Mouse (Mus musculus) liver, adult 2 months (tissue): Measurements from ENCODE around the gene Lrrfip1. TPM values are rescaled to one million over a fixed set of nuclear protein-coding genes. Genes with fewer than 3 reads are reported as not detected.

Source experiments
- DNase-seq: peaks from one replicate; pipeline ENCODE4 v3.0.0-alpha.2; 2011; ENCODE audit warnings: low read depth, low spot score; ENCODE audit errors: extremely low read depth
- H3K27ac ChIP-seq: fragments of 200-500 bp; replicated peaks from 2 replicates; pipeline ENCODE4 v1.5.1; 2012; ENCODE audit warnings: low read depth, mild to moderate bottlenecking, control low read depth, inconsistent platforms, low read length; ENCODE audit not compliant: insufficient read depth
- H3K27me3 ChIP-seq: fragments of 200-500 bp; 2 replicates; pipeline ENCODE4 v1.6.1; 2012; ENCODE audit warnings: mild to moderate bottlenecking, moderate library complexity, low read length, inconsistent platforms; ENCODE audit not compliant: control insufficient read depth, insufficient read depth
- H3K36me3 ChIP-seq: fragments of 200-500 bp; 2 replicates; pipeline ENCODE4 v1.6.1; 2012; ENCODE audit warnings: low read length, inconsistent platforms; ENCODE audit not compliant: control insufficient read depth, insufficient read depth
- H3K4me1 ChIP-seq: fragments of 200-500 bp; 2 replicates; pipeline ENCODE4 v1.6.1; 2011; ENCODE audit warnings: low read length; ENCODE audit not compliant: control insufficient read depth, insufficient read depth
- H3K4me3 ChIP-seq: fragments of 200-500 bp; 2 replicates; pipeline ENCODE4 v1.5.1; 2011; ENCODE audit warnings: low read depth, mild to moderate bottlenecking, control low read depth, low read length, moderate library complexity; ENCODE audit not compliant: insufficient read depth
- H3K79me2 ChIP-seq: fragments of 200-500 bp; 2 replicates; pipeline ENCODE4 v1.6.1; 2012; ENCODE audit warnings: inconsistent platforms, mild to moderate bottlenecking, low read length, moderate library complexity; ENCODE audit not compliant: control insufficient read depth, insufficient read depth
- H3K9ac ChIP-seq: fragments of 200-500 bp; 2 replicates; pipeline ENCODE4 v1.6.1; 2012; ENCODE audit warnings: low read depth, mild to moderate bottlenecking, control low read depth, inconsistent platforms, low read length
- CTCF ChIP-seq: fragments of 200-500 bp; IDR thresholded peaks from 2 replicates; pipeline ENCODE4 v1.5.1; 2011; ENCODE audit warnings: low read depth, low read length, control low read depth
- POLR2A ChIP-seq: fragments of 200-500 bp; IDR thresholded peaks from 2 replicates; pipeline ENCODE4 v1.6.1; 2011; ENCODE audit warnings: low read length, control low read depth; ENCODE audit not compliant: insufficient read depth; ENCODE audit errors: extremely low read depth
- WGBS: fragments of 180-500 bp; shearing (Covaris S2); methylation state at CpG from one replicate; pipeline ENCODE4 v1.1.7; 2018; 5-methylcytosine and 5-hydroxymethylcytosine counted together
- polyA plus RNA-seq: library from polyadenylated mRNA; depleted of rRNA; stranded (reverse); fragments of >200 nt; gene quantifications from 2 replicates; pipeline ENCODE4 v1.2.3, GENCODE M21; 2012
- total RNA-seq: library from RNA; depleted of rRNA; stranded (reverse); fragments of >200 nt; gene quantifications from 2 replicates; pipeline ENCODE4 v1.2.3, GENCODE M21; 2014

The Lrrfip1 gene
- total and polyA plus RNA-seq, 2 experiments: 4.8 to 22.4 TPM

DNA sequence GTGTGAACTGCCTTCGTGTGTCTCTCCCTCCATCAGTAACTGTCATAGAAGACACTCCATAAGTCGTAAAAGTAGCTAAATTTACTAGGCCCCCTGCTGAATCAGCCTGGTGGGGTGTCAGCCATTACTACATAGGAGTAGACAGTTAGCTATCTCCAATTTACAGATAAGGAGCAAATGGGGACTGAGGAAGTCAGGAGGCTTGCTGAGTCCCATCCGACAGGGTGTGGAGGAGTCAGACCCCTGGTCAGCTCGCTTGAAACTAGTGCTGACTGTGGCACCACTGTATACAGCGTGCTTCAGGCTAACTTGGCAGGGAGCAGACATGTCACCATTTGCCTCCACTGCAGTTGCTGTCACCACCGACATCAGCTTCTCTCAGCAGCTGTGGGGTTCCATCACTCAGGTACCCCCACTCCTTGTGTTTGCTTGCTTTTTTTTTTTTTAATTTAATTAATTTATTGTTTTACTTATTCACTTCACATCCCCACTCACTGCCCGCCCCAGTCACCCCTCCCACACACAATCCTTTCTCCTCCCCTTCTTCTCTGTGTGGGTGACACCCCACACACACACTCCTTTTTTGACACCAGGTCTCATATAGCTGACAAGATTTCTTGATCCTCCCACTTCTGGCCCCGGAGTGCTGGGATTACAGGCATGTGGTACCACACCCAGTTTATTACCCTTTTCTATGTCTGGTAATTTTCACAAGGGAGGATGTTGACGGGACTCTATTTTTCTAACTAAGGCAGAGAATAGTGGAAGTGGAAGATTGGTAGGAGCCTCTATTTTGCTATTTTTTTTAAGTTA, 61.5 kb downstream of the Lrrfip1 start:
- peaks cover 52% of the 10 kb centered on the region for H3K79me2 ChIP-seq
- no peaks in the 10 kb centered on the region for H3K27me3 ChIP-seq
- H3K9ac ChIP-seq: no peak overlapping the region
- no peak for TF ChIP-seq CTCF
- no peak for TF ChIP-seq POLR2A
- WGBS: 73% methylated on average over 9 of the region's 9 CpGs
- H3K4me3 ChIP-seq: no peak overlapping the region
- H3K4me1 ChIP-seq: peaks cover 57% of the 10 kb centered on the region
- H3K36me3 ChIP-seq: no peaks in the 10 kb centered on the region
- H3K27ac ChIP-seq: no peak overlapping the region
- DNase-seq: no peak

DNA sequence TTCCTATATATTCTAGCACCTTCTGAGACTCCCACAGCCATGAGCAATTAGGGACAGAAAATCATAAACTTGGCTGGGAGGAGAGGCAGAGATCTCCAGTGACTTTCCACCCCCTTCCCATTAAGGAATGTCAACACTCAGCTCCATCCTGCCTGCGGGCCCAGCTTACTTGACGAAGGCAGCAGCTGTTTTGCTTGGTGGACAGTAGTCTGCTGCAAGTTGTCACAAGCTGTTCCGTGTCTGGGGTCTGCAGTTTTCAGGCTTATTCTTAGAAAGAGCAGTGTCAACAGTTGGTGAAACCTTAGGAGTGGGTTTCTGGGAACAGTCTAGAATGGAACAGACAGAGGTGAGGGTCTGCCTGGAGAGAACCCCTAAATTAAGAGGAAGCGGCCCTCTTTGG, 62.6 kb downstream of the Lrrfip1 start:
- Histone ChIP-seq H3K36me3 (no peaks in the 10 kb centered on the region), H3K27ac (no peak overlapping the region), H3K27me3 (no peaks in the 10 kb centered on the region), H3K4me1 (peaks cover 56% of the 10 kb centered on the region), H3K79me2 (peaks cover 52% of the 10 kb centered on the region), H3K4me3 (no peak overlapping the region), H3K9ac (no peak overlapping the region)
- DNase-seq: no peak
- WGBS: 88% methylated on average over 4 of the region's 4 CpGs
- TF ChIP-seq POLR2A (no peak), CTCF (no peak)

DNA sequence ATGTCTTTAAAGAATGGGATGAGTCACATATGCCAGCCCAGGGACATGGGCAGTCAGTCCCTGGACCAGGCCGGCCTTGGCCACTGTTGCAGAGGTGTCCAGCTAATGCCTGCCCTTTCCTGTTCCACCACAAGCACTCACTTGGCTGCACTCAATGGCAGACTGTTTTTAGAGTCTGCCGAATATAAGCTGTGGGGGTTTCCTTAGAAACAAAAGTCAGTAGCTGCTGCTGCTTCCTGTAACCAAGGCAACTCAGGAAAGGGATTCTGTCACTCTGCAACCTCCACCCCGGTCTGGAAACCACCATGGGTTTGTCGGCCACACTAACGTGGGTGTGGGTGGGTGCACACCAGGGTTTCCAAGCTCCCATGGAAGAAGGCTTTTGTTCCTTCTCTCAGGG, 63.8 kb downstream of the Lrrfip1 start:
- Histone ChIP-seq H3K36me3 (no peaks in the 10 kb centered on the region), H3K79me2 (peaks cover 57% of the 10 kb centered on the region), H3K9ac (no peak overlapping the region), H3K27ac (no peak overlapping the region), H3K27me3 (no peaks in the 10 kb centered on the region), H3K4me3 (no peak overlapping the region), H3K4me1 (peaks cover 48% of the 10 kb centered on the region)
- no peak for DNase-seq
- 66% methylated on average over 5 of the region's 5 CpGs for WGBS
- no peak for TF ChIP-seq POLR2A
- no peak for TF ChIP-seq CTCF

DNA sequence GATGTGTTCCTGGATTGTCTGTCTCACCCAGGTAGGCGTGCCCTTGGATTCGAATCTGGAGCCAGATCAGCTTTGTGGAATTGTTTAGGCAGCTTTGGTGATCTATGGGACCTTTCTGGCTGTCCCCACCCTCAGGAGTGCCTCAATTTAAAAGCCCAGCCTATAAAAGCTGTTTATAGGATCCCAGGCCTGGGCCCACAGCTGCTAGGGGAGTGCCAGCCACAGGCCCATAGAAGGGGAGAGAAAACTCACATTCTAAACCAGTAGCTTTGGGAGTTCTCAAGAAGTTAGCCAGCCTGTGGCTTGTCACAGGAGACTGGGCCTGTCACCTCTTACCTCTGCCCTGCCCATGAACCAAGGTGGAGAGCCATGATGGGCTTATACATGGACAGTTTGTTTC, 65.5 kb downstream of the Lrrfip1 start:
- H3K79me2 ChIP-seq: peaks cover 53% of the 10 kb centered on the region
- TF ChIP-seq POLR2A: no peak
- no peak for TF ChIP-seq CTCF
- H3K4me1 ChIP-seq: peaks cover 35% of the 10 kb centered on the region
- no peak overlapping the region for H3K4me3 ChIP-seq
- peak overlapping the region; percentile 84 for H3K27ac ChIP-seq
- H3K9ac ChIP-seq: no peak overlapping the region
- H3K36me3 ChIP-seq: no peaks in the 10 kb centered on the region
- 86% methylated on average over 2 of the region's 2 CpGs for WGBS
- DNase-seq: no peak
- H3K27me3 ChIP-seq: no peaks in the 10 kb centered on the region

DNA sequence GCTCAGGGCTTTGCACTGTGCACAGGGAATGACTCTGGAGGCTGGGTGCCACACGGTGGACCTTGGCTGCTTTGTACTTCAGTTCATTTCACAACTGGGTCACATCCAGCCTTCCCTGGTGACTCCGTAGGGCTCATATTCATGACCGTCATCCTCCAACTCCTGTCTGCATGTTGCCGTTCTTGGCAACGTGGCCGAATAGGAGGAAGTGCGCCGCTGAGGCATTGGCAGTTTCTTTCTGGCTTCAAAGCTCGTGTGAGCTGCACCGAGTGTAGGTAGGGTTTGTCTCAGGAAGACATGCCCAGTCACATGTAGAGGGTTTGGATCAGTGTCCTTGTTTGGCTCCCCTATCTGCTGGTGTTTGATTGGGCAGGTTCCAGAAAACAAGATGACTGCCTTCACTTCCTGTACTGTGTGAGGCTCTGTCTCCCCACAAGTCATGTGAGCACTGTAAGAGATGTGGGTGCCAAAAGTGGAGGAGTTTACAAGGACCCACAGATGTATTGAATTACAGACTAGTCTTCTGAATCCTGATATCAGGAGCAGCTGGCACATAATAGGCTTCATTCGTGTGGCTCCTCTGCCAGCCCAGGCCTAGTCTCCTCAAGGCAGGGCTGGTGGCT, 66.5 kb downstream of the Lrrfip1 start:
- Histone ChIP-seq H3K36me3 (no peaks in the 10 kb centered on the region), H3K4me1 (peaks cover 30% of the 10 kb centered on the region), H3K79me2 (peaks cover 44% of the 10 kb centered on the region), H3K27ac (peak overlapping the region; percentile 84), H3K4me3 (no peak overlapping the region), H3K27me3 (no peaks in the 10 kb centered on the region), H3K9ac (peak overlapping the region; percentile 15)
- TF ChIP-seq POLR2A (no peak), CTCF (no peak)
- 9% methylated on average over 11 of the region's 11 CpGs for WGBS
- peak; percentile 95 for DNase-seq

DNA sequence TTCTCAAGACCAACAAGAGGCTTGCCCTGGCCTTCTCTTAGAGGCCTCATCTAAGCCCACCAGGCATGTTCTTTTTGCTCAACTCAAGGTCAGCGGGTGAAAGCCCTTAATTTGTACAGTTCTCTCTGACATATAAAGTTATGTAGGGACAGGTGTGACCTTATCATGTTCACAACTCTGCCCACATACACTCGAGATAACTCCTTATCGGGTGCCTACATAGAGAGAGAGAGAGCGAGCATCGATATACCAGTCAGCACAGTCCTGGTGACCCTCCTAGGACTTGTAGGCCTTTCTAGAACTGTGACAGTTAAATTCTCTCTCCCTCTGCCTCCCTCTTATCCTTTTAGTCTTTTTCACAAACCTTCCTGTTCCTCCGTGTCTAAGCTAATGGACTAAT, 67.5 kb downstream of the Lrrfip1 start:
- no peak overlapping the region for H3K27ac ChIP-seq
- H3K27me3 ChIP-seq: no peaks in the 10 kb centered on the region
- H3K79me2 ChIP-seq: peaks cover 39% of the 10 kb centered on the region
- no peak for DNase-seq
- no peak for TF ChIP-seq POLR2A
- no peak for TF ChIP-seq CTCF
- no peak overlapping the region for H3K9ac ChIP-seq
- peaks cover 30% of the 10 kb centered on the region for H3K4me1 ChIP-seq
- no peak overlapping the region for H3K4me3 ChIP-seq
- no peaks in the 10 kb centered on the region for H3K36me3 ChIP-seq
- WGBS: 97% methylated on average over 6 of the region's 6 CpGs
